Mouse (Mus musculus): ENCODE measurements around the gene Lcp1. TPM values are rescaled to one million over a fixed set of nuclear protein-coding genes. Genes with fewer than 3 reads are reported as not detected.
"Not testable (repeated sequence)": the region's sequence is repeated elsewhere in the genome, so short reads cannot be mapped to it uniquely, and the experiment has no call there.

The Lcp1 gene
- 1 to 10 TPM; 6.9 to 7.5 TPM for total RNA-seq (2021)
- long read RNA-seq, experiment 1, partial matches to known transcripts, result 5 of 5 reads
- long read RNA-seq, experiment 1, other reads (novel, unspliced or antisense), result 0 of 5 reads
- long read RNA-seq, experiment 2, partial matches to known transcripts, result 7 of 8 reads
- long read RNA-seq, experiment 2, other reads (novel, unspliced or antisense), result 1 of 8 reads

- DNase-seq (ENCODE audit: low spot score in 2 of 2), result peak; percentile 40 to 51
Measured at GRCm38 (mm10) chr14:75130501-75131318, at the start of gene Lcp1, which contains the start of gene Lrrc63. Gene Lcp1, plus strand, starts transcription at chr14:75131101. Gene Lrrc63, minus strand, starts transcription at chr14:75130881.

- no peak for DNase-seq (ENCODE audit: low spot score in 2 of 2)
Measured at GRCm38 (mm10) chr14:75102956-75103355, 27.9 kb upstream of the Lcp1 start.

GRCm38 (mm10) chr14:75121658-75122057 lies 9.2 kb upstream of the Lcp1 start:
- DNase-seq (ENCODE audit: low spot score in 2 of 2), result no peak

- no peak for DNase-seq (ENCODE audit: low spot score in 2 of 2)
Measured at GRCm38 (mm10) chr14:75131324-75131935, 529 bp downstream of the Lcp1 start.

GRCm38 (mm10) chr14:75136119-75136966 lies 5.4 kb downstream of the Lcp1 start:
- no peak for DNase-seq (ENCODE audit: low spot score in 2 of 2)

GRCm38 (mm10) chr14:75138503-75138902 lies 7.6 kb downstream of the Lcp1 start:
- no peak for DNase-seq (ENCODE audit: low spot score in 2 of 2)

GRCm38 (mm10) chr14:75139225-75139624 lies 8.3 kb downstream of the Lcp1 start:
- DNase-seq (ENCODE audit: low spot score in 2 of 2), result no peak

GRCm38 (mm10) chr14:75147706-75148105 lies 16.8 kb downstream of the Lcp1 start:
- DNase-seq (ENCODE audit: low spot score in 2 of 2), result not testable (repeated sequence)

- DNase-seq (ENCODE audit: low spot score in 2 of 2), result no peak
Measured at GRCm38 (mm10) chr14:75148229-75148628, 17.3 kb downstream of the Lcp1 start.

GRCm38 (mm10) chr14:75150653-75151052 lies 19.8 kb downstream of the Lcp1 start:
- no peak for DNase-seq (ENCODE audit: low spot score in 2 of 2)

GRCm38 (mm10) chr14:75151146-75151545 lies 20.2 kb downstream of the Lcp1 start:
- DNase-seq (ENCODE audit: low spot score in 2 of 2), result no peak

- DNase-seq (ENCODE audit: low spot score in 2 of 2), result no peak
Measured at GRCm38 (mm10) chr14:75154481-75154880, 23.6 kb downstream of the Lcp1 start.

- no peak for DNase-seq (ENCODE audit: low spot score in 2 of 2)
Measured at GRCm38 (mm10) chr14:75159375-75159774, 28.5 kb downstream of the Lcp1 start.

- no peak for DNase-seq (ENCODE audit: low spot score in 2 of 2)
Measured at GRCm38 (mm10) chr14:75163866-75164265, 33.0 kb downstream of the Lcp1 start.

GRCm38 (mm10) chr14:75164345-75164744 lies 33.4 kb downstream of the Lcp1 start:
- DNase-seq (ENCODE audit: low spot score in 2 of 2), result no peak

- DNase-seq (ENCODE audit: low spot score in 2 of 2), result no peak
Measured at GRCm38 (mm10) chr14:75165574-75166131, 34.8 kb downstream of the Lcp1 start.

GRCm38 (mm10) chr14:75168501-75168900 lies 37.6 kb downstream of the Lcp1 start:
- no peak for DNase-seq (ENCODE audit: low spot score in 2 of 2)

GRCm38 (mm10) chr14:75170546-75170945 lies 39.6 kb downstream of the Lcp1 start:
- no peak for DNase-seq (ENCODE audit: low spot score in 2 of 2)

- DNase-seq (ENCODE audit: low spot score in 2 of 2), result no peak
Measured at GRCm38 (mm10) chr14:75174296-75174695, 43.4 kb downstream of the Lcp1 start.

- no peak for DNase-seq (ENCODE audit: low spot score in 2 of 2)
Measured at GRCm38 (mm10) chr14:75174731-75175555, 44.0 kb downstream of the Lcp1 start.

All from layer of hippocampus, postnatal 14 days (tissue).